Mouse (Mus musculus) monocyte, adult 2 months (primary cell): ENCODE results near the gene Mrps34.
"Not testable (repeated sequence)": the region's sequence is repeated elsewhere in the genome, so short reads cannot be mapped to it uniquely, and the experiment has no call there.

Source experiments
- DNase-seq, 2 experiments: peaks; one replicate each; pipeline ENCODE4 v3.0.0; 2022; ENCODE audit warnings: low spot score in 2 of 2, low read depth in 1 of 2

The Mrps34 gene

DNA sequence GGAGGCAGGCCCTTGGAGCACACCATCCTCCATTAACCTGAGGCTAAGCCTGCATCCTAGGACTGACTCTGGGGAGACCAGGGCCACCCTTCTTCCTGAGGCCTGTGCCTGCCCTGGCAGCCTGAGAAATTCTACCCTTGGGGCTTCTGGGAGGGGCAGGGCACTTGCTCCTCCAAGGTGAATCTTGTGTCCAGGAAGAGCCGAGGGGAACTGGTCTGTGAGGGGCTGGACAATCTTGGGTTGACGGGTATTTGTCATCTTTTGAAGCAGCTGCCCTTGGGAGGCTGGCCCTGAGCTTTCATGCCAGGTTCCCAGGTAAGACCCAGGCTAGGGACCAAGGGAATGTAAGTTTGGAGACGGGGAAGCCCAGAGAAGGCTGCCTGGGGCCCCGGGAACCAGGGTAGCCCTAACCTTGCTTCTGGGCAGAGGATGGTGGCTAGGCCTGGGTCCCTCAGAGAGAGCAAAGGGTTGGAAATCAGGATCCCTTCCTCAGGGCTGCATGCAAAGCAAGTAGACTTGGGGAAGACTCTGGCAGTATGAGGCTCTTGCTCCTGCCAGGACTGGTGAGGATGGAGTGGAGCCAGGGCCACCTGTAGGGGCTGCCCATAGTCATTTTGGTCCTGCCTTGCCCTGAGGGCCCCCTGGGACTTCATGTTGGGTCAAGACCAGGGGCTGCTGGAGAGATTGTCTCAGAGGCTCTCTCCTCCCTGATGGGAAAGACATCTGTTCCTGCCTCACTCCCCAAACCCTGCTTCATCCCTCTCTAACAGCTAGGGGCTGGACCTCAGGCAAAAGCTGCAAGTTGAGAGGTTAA lies 3.3 kb downstream of the Mrps34 start:
- no peak for DNase-seq

DNA sequence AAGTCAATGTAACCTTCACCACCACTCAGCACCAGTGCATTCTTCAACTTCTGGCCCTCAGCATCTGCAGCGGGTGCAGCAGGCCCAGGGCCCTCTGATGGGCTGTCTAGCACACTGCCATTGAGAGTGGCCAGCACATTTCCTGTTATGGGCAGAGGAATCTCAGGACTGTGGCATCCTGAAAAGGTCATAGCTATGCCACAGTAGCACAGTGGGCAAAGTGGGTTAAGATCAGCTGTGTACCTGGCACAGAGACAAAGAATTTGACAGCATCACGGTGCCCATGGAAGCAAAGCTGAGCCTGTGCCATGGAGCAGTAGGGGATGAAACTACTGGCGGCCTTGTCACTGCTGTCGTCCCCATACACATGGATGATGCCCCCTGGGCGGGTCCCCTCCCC lies 4.2 kb downstream of the Mrps34 start:
- DNase-seq = no peak

DNA sequence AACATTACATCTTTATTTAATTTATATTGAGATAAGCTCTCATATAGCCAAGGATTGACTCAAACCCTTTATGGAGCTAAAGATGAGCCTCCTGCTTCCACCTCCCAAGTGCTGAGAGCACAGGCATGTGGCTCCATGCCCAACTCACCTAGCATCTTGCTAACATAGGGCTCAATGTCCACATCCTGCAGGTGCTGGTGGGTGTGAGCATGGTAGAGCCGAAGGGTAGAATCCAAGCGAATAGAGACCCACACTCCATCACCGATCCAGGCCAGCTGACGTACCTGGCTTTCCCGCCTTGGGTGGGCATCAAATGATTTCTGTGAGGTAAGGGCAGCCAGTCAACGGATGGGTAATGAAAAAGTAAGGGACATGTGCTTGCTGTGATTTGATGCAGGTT lies 5.1 kb downstream of the Mrps34 start:
- DNase-seq = no peak

DNA sequence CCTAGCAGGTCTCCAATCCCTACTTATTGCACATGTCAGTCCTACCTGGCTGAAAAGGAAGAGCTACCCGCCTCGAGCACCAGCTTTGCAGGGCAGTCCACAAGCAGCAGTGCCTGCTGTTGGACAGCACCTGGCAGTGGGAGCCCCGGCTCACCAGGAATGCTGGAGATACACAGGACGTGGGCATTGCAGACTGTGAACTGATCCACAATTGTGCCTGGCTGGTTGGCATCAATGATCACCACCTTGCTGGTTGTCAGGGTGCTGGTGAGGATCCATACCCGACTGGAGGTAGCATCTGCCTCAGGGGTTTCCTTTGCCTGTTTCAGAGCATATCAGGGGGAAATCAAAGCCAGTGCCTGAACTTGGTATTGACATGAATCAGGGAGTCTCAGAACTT lies 7.2 kb downstream of the Mrps34 start:
- DNase-seq = no peak

DNA sequence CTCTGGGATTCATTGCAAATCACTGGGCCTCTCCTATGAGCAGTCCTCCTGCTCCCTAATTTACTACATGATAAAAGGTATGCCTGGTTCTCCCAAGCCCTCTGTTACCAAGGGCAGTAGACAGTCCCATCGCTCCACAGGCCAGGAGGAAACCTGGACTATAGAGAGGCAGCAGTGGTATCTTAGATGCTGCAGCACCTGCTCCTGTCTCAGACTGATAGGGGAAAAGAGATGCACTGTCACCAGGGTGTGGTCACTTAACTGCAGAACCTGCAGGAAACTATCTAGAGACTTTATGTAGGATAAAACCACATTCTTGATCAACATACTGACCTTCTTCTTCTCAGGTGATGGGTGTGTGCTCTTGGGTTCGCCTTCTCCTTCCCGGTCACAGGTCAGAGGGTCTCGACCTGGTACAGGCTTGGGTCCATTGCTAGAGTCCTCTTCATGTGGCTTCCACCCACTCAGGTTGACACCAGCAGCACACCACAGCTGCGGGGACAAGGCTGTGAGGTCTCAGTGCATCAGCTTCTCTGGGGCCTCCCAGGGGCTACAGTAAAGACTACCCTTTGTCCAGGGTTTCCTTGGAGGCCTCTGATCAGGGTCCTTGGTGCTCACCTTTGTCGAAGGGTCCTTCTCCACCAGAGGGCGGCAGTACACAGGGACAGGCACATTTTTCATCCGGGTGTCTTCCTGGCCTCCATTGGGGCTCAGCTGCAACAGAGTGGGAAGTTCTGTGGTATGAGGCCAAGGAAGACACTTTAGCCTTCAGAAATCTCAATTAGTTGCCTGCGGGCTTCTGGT lies 8.0 kb downstream of the Mrps34 start:
- DNase-seq = no peak

DNA sequence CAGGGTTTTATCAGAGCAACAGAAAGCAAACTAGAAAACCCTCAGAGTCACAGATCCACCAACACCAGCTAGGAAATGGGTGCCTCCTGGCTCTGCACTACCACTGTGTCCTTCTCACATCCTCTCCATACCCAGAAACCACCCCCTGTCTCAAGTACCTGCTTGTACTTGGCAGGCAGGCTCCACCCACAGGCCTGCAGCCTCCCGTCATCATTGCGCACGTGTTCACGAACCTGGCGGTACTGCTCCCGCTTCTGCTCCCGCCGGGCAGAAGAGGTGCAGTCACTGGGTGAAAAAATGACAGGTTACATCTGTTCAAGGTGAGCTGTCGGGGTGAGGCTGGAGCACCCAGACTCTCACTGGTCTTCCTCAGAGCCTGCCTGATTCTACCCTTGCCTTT lies 8.9 kb downstream of the Mrps34 start:
- DNase-seq = no peak

DNA sequence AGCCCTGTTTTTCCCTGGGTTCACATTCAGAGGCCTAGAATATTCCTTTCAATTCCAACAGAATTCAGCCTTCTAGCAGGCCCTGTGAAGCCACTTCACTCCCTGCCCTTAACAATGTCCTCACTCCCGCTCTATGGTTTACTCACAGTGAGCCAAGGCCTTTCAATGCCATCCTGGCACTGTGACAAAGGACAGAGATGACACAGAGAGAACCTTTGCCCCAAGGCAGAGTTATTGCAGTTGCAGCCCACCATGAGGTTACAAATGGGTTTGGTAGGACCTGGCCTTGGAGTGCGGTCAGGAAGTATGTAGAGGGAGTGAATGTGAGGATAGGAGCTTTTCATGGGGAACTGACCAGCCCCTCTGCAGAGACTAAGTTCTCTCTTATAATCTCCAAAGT lies 12.7 kb downstream of the Mrps34 start:
- no peak for DNase-seq

DNA sequence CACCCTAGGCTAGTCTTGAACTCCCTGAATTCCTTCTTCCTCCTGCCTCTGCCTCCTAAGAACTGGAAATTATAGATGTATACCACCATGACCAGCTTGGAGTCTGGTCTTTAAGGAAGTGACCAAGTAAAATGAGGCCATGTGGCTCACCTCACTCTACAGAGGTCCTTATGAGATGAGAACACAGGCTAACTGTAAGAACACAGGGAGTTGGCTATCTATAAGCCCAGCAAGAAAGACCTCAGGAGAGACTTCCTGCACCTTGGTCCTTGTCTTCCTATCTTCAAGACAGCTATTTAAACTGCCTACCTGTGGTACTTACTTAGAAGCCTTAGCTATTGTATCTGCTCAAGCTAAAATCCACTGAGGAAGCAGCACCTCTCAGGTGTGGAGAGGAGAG lies 19.1 kb downstream of the Mrps34 start:
- no peak for DNase-seq

DNA sequence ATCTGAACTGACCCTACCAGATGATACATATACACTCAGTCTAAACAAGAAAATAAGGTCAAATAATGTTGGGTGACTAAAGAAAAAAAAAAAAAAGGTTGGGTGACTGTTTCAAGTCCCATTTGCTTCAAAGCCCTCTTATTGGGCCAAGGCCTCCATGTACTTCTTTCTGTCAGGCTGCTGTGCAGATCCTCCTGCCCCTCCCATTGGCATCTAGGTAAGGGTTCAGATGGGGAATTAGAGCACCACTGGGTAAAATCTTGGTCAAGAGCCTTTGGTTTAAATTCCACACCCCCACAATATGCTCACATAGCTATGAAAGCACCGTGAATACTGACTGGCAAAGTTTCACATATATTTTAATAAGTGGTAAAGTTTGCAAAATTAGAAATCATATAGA lies 28.3 kb downstream of the Mrps34 start:
- no peak for DNase-seq

DNA sequence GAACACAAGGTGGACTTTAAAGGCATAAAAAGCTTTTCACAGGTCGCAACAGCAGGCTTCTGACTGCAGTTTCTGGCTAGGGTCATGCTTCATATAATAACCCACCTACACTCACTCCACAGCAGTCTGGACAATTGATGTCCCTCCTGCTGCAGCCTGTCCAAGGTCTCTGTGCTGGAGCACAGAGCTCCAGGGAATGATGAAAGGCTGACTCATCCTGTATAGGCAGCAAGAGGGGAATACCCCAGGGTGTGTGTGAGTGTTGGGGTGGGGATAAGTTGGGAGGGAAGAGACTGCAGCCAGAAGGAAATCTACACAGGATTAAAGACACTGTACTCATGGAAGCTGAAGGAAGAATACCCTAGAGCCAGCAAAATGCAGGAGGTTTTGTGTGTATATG lies 34.6 kb downstream of the Mrps34 start:
- DNase-seq = no peak

DNA sequence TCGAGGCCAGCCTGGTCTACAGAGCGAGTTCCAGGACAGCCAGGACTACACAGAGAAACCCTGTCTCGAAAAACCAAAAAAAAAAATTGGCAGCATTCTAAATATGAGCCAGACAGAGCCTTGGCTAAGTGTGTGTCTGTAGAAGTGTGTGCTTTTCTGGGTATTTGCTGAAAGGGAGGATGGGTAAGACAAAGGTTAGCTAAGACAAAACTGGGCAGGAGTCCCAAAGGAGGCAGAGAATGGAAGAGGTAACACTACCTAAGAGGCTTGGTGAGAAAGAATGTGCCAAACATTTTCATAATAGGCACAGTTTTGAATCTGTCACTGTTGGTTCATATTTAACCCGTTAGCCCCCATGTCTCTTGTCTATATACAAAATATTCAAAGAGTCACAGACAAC lies 37.5 kb downstream of the Mrps34 start:
- no peak for DNase-seq

DNA sequence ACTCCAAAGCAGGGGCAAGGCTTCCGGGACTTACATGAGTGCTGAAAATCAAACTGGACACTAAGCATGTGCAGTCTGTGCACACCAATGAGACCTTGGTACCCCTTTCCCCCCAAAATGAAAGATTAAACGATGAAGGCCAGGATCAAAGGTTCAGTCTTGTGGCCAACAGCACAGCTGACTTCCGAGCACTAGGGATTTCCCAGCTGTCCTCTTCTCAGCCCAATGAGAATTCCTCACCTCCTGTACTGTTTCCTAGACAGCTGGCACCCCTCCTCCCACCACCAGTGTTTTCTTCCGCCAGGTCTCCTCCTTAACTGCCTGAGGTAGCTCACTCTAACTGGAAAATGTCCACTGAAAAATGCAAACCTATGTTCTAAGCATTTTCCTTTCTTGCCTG lies 38.2 kb downstream of the Mrps34 start:
- DNase-seq = no peak

DNA sequence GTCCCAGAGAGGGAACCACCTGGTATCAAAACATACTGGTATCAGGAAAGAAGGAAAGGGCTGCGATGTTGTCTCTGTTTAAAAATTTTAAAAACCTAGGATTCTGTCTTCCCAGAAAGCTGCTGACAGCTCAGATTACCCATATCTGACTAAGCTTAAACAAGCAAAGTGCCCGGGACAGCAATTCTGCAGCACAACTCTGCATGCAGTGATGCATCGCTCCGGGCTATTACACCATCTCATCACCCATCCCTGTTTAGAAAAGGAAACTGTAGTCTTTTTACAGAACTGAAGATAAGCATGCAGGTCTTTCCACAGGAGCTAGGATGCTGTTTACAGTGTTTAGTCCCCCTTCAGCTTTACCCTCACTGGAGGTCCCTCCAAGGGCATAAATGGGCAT lies 40.0 kb downstream of the Mrps34 start:
- no peak for DNase-seq

DNA sequence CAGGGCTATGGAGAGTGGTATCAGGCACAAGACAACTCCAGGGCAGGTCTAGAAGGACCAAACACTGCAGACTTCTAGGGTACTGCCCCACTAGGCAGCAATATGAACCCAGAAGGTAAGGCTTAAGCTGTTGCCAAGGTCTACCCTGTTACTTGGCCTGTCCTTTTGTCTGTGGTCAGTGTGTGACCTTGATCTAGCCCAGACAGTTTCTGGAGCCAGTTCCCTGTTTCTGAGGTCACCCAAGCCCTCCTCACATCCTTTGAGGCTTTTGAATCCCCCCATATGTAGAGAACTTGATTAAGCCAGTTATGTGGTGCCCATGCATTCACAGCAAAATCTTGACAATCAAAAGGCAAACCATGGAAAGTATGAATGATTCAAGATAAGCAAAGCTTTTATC lies 40.8 kb downstream of the Mrps34 start:
- no peak for DNase-seq

DNA sequence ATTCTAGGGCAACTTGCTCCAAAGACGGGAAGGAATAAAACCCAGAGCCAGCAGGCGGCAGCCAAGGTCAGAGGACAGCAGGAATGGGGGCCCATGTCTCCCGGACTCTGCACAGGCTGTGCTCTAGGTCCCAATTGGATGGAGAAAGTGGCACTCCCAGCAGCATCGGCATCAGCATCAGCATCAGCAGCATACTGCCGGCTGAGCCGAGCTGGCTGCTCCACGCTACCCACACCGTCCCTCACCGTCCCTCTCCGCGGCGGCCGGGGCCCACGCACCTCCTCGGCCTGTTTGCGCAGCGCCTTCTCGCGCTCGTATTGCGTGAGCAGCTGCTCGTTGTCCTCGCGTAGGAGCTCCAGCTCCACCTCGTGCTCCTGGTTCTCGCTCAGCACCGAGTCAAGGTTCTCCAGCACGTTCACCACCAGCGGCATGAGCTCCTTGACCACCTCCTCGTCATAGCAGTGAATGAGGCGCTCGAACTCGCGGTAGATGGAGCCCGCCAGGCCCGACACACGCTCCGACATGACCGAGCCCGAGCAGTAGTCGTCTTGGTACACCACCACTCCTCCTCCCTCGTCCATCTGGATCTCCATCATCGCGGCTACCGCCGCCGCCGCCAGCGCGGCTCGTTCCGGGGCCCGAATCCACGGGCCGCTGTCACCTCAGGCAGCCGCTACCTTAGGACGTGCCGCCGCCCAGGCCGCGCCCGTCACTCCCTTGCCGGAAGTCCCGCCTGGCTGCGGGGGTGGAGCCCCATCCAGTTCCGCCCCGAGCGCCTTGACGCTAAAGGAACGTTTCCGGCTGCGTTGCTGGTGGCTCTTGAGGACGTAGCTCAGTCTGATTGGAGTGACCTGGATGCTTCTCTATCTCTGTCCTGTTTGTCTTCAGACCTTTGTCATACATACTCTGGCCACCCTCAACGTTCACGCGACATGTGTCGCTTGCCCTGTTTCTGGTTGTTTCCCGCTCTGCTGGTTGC lies 41.6 kb downstream of the Mrps34 start, which contains the start of gene Mapk8ip3:
Gene Mapk8ip3, minus strand, starts transcription at position 719 of the 979 bp plus-strand sequence.
- DNase-seq = peak; percentile 84 to 92

DNA sequence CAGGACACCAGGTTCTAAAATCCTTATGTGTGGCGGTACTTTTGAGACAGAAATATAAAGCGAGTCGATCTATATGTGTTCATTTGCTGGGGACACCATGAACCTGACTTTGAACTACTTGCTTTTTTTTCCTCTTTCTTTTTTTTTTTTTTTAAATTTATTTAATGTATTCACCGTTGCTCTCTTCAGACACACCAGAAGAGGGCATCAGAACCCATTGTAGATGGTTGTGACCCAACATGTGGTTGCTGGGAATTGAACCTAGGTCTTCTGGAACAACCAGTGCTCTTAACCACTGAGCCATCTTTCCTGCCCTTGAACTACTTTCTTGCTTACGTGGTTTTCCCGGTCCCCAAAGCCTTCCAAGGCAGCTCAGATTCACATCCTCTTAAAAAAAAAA lies 42.4 kb downstream of the Mrps34 start:
- DNase-seq = no peak

DNA sequence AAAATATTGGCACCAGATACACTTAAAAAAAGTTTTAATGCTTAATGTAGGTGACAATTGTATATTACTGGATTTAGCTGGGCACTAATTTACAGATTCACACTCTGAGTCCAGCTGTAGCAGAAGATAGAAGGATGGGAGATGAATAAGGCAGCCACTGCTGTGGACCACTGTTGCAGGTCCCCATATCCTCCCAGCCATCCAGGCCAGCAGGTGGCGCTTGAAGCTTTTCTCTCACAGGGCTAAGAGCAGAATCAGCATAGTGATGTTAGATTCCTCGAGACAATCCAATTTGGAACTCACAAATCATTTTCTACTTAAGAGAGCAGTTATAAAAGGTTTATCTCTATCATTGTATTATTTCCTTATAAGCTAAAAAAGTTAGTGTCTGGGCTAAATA lies 47.5 kb downstream of the Mrps34 start:
- DNase-seq = peak in 1 of 2 experiments; percentile 7

DNA sequence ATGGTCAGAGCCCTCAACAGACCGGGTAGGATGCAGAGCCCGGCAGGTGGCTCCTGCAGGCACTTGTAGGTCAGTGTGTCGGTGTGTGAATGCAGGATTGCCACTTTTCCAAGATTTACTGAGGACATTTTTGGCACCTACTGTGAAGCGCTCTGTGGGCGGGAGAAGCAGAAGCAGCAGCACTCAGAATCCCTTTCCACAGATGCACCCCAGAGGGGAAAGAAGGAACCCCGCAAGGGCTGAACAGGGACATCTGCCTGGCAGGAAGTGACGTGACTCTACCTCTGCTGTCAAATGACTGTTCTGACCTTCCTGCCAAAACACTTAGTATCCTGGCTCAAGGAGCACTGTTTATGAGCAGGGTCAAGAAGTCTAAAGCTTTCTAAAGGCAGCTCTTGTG lies 48.1 kb downstream of the Mrps34 start:
- no peak for DNase-seq

DNA sequence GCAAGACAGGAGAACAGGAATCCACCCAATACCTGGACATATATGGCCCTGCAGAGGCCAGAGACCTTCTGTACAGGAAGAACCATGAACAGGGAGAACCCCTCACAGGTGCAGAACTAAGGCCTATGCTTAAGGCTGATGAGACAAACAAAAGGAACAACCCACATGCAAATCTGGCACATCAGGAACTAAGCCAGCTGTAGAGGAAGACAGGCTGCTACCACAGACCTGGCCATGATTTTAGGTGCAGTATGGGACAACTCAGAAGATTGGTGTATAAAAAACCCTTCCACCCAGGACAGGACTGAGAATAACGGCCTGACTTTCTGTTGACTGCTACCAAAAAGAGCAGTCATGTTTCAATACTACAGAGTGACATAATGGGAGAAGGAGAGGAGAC lies 48.7 kb downstream of the Mrps34 start:
- DNase-seq = not testable (repeated sequence)
